Mouse (Mus musculus) liver, postnatal 0 days (tissue): Measurements from ENCODE around the gene Plekha7.

ENCODE experiments used
- CTCF ChIP-seq: sonication (generic); IDR thresholded peaks from 2 replicates; pipeline ENCODE4 v1.5.1; 2016; ENCODE audit warnings: antibody characterized with exemption, low read depth
- EP300 ChIP-seq: IDR thresholded peaks from 2 replicates; pipeline ENCODE4 v1.6.1; 2016; ENCODE audit warnings: antibody characterized with exemption, low read depth, mild to moderate bottlenecking

DNA sequence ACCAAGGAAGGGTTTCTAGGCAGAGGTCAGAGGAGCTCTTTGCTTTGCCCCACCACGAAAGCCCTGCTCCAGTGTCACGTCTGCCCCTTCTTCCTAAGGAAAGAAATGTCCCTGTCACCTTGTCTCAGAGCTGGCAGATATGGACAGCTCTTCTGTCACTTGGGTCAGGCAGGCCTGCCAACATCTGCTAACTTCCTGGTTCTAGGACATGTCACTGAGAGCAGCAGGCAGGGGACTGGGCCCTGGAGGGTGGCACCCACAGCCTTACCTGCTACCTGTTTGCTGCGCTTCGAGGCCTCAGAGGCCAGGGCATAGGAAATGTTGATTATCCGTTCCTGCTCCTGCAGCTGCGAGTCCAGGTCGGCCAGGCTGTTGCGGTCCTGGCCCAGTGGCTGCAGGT is 179.9 kb downstream of the Plekha7 start:
- TF ChIP-seq EP300 (no peak), CTCF (no peak)
